Mouse (Mus musculus) megakaryocyte, embryonic 14.5 days (primary cell): ENCODE results near the gene Sult6b1.

Experiments
- FLI1 ChIP-seq: IDR thresholded peaks from 2 replicates; pipeline ENCODE4 v1.6.1; 2012; ENCODE audit warnings: low read length, inconsistent platforms, mixed read lengths
- GATA1 ChIP-seq: IDR thresholded peaks from 3 replicates; pipeline ENCODE4 v1.6.1; 2012; ENCODE audit warnings: mixed read lengths, low read length, inconsistent platforms, borderline replicate concordance

DNA sequence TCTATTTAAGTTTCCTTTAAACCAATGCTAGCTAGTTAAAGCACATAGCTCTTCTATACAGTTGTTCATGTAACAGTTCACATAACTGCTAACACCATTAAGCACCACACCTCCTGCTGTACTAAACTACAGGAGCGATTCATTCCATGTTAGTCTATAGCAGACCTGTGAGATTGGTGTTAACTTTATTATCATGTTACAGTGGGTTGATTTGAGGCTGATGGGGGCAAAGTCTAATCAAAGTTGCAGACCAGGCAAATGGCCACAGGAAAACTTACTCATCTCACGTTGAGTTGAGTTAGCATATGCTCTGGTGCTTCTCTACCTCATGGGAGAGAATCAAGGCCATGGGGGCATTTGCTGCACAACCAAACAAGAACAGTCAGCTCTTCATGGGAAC, 2.6 kb upstream of the Sult6b1 start:
- TF ChIP-seq GATA1, result no peak
- TF ChIP-seq FLI1, result no peak
